Mouse (Mus musculus) kidney, postnatal 10 days (tissue): ENCODE results near the gene Efcab10.

Experiments used
- DNase-seq: peaks from one replicate; pipeline ENCODE4 v3.0.0; 2021; ENCODE audit warnings: mixed read lengths

Efcab10 gene

DNA sequence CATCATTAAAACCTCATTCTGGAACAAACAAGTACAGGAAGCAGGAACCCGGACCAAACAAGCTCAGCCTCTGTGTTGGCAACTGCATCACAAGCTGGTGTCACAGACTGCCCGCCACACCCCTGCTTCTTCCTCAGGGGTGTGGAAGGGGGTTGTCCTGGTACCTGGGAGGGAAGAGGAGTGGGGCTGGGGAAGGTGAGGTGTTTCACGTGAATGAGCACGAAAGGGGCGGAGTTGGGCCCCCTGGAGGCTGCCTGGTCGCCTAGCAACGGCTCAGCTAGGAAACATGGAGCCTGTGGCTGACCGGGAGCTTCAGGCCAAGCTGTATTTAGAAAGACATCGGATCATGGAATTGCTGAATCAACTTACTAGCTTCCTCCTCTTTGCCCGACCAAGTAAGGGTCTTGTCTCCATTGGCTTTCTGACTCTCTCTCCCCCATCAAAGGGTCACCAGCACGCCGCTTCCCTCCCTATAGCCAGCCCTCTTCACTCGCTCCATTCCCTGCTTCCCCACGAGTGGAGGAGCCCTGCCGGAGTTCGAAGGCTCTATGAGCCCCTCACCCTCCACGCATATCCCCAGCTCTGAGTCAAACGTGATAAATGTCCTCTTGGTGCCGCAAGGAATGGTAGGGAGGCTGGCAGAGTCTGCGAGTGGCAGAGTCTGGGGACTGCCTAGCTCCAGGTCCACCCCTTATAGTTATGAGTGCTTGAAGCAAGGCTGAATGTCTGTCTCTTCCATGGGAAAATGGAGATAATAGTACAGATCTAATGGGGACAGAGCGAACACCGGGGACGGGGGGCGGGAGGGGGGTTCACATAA, at the start of gene Efcab10:
TSS of gene Efcab10 (plus strand) at position 51 of the 820 bp plus-strand sequence.
- DNase-seq: peak; percentile 56

DNA sequence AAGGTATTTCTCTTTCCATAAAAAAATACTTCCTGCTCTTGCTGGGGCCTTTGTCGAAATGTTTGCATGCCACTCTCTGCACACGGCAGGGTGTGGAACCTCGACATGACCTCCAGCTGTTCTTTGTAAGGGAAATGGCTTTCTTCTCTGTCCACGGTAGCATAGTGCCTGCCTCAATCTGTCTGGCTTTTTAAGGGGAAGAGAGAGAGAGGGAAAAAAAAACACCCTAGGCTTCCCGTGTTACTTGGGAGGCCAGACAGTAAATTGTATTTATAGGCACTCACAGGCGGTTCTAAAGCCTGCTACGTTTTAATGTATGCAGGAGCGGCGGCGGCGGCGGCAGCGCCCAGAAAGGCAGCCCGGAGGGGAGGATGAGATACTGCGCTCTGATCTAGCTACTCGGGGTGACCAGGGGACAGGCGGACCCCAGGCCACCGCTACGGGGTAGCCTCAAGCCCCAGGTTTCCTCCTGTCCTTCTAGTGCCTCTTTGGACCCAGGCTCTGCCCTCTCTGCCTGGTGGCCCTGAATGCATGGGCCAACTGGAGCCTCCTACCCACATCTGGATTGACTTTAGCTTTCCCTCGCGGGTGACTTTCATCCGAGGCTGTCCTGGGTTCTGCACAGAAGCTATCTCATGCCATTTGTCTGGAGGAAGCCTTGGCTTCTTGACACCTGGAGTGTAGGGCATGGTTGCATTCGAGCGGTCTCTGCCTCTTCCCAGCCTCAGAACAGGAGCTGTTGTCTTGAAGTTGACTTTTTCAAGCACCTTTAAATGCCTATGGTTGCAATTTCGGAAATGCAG, 49.5 kb upstream of the Efcab10 start:
- DNase-seq: no peak

DNA sequence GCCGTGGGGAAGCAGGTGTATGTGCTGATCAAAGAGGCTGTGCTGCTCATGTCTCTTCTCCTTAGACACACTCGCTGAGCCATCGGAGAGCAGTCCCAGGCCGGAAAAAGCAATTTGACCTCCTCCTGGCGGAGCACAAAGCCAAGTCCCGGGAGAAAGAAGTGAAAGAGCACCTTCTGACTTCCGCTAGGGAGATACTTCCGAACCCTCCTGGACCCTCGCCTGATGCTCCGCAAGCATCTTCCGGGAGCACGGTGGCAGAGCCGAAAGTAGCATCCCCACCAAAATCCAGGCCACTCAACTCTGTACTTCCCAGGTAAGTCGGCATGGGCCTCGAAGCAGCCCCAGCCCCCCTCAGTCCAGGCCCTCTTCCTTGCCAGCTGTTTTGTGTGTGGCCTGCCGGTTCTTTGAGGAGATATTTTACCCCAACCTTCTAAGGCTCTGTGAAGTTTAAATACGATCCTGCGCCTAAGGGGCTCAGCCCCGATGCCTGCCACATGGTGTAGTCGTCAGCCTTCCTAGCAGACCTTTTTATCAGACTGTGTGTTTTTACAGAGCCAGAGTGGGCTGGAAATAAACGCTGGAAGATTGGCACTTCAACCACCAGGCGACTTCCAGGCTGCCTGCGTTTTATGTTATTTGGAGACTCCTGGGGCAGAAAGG, 48.8 kb upstream of the Efcab10 start:
- no peak for DNase-seq

DNA sequence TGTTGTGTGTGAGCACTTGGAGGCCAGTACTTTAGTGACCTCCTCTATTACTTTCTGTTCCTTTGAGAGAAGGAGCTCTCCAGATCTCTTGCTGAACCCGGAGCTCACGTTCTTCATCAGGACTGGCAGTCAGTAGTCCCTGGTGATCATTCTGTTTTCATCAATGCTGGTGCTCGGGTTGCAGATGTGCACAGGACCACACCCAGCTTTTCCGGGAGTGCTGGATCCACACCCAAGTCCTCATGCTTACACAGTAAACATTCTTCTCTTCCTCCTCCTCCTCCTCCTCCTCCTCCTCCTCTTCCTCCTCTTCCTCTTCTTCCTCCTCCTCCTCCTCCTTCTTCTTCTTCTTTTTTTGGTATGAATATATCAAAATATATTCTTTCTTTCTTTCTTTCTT, 42.0 kb upstream of the Efcab10 start:
- DNase-seq: no peak

DNA sequence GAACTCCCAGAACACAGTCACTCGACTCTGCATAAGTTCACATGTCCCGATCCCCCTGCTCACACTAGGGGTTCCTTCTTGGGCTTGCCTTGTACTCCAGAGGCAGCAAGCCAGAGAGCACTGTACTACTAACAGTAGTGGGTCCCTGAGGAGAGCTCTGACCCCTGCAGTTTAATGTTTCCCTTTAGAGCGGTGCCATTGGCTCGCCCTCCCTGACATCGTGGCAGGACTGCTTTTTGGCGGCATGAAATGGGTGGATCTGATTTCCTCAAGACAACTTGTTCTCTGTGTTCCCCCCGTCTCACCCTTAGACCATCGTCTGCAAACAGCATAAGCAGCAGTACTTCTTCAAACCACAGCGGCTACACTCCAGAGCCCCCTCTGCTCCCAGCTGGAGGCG, 36.3 kb upstream of the Efcab10 start:
- no peak for DNase-seq

DNA sequence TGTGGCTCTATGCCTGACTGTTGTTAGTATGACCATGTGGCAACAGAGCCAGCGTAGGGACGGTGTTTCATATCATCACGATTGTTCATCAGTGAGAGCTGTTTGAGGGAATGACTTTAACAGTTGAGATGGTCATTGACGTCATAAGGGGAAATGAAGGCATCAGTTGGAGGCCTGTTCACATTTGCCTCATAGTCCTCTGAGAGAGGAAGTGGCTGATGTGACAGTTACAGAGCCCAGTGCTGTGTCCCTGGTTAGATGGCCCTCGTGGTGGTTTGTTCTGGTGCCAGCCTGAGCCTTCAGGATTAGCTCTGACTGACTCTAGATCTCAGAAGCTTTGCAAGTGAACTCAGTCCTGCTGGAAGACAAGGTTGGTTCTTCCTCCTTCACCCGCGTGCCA, 35.4 kb upstream of the Efcab10 start:
- no peak for DNase-seq

DNA sequence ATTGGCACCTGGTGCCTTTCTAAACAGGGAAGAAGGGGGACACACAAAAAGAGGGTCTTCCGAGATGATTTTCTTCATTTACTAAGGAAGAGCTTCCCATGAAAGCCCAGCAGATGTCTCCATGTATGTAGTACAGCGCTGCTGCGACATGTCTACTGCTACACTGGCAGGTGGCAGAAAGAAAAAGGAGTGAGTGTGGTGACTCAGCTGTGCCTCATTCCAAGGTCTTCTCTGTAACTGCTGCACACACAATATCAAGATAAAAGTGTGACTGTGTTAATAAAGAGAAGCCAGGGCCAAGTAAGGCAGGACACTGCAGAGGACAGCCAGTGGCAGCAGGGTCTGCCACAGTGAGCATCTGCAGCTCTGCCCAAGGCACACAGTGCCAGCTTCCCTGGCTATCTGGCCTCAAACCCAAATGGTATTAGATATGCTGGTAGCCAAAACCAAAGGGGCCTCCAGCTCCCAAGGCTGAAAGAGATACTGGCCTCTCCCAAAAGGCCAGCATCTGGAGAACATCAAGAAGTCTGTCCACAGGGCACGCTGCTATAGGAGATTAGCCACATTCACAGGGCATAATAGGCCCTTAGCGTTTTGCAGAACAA, 34.7 kb upstream of the Efcab10 start:
- no peak for DNase-seq

DNA sequence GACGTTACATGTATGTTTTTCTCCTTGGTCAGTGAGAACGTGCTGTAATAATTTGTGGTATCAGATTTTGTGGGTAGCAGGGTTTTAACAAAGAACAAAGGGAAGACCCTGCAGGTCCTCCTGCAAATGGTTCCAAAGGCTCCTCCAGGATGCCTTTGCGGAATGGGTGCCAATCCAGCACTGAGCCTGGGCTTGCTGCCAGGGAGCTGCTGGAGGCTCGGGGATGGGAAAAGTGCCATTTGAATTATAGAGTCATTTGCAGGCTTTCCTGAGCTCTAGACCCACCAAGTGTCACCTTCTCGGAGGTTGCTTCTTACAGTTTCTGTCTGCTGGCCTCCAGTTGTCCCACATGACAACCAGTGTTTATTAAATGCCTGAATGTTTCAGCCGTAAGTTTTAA, 33.9 kb upstream of the Efcab10 start:
- peak; percentile 71 for DNase-seq

DNA sequence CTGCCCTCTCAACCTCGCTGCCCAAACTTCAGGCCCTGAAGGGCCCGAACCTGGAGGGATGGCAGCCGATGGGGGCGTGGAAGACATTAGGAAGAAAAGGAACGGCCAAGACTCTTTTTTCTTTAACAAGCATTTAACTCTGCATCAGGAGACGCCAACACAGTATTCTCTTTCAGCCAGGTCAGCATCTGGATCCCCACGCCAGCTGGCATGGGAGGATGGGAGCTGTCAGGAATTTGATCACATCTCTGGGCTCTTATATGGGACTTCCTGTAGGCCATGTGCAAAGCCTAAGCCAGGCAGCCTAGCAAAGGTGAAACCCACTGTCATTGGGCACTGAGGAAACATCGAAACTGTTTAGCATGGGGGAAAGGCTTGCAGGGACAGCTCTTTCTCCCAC, 30.1 kb upstream of the Efcab10 start:
- DNase-seq: no peak

DNA sequence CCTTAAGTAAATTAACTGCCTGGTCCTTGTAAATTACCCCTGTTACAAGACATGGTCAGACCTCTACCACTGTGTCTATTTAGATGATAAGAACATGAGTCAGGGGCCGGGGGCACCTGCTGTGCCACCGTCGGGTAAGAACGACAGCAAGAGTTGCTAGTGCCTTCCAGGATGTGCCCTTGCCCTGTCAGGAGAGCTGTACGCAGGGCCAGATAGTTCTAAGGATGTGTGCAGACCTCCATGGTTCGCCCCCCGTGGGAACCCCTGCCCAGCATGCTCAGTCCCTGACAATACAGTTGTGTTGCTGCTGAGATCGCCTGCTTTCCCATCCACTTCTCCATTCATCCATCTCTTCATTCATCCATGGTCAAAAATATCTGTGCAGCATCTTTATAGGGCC, 29.5 kb upstream of the Efcab10 start:
- DNase-seq: no peak

DNA sequence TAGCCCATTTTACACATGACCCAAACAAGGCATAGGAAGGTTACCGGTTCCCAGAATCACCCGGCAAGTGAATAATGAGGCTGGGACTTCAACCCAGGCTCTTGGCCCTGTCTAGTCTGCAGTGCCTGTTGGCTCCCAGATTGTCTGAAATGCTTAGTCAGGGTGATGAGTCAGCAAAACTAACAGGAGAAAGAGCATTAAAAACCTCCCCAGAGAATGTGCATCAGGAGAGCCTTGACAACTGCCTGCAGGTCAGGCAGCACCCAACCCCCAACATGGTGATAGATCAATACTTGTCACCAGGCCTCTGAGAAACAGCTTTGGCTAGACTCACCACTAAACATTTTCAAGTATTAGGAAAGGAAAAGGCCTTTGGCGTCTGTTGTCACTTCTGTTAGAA, 25.1 kb upstream of the Efcab10 start:
- DNase-seq: no peak

DNA sequence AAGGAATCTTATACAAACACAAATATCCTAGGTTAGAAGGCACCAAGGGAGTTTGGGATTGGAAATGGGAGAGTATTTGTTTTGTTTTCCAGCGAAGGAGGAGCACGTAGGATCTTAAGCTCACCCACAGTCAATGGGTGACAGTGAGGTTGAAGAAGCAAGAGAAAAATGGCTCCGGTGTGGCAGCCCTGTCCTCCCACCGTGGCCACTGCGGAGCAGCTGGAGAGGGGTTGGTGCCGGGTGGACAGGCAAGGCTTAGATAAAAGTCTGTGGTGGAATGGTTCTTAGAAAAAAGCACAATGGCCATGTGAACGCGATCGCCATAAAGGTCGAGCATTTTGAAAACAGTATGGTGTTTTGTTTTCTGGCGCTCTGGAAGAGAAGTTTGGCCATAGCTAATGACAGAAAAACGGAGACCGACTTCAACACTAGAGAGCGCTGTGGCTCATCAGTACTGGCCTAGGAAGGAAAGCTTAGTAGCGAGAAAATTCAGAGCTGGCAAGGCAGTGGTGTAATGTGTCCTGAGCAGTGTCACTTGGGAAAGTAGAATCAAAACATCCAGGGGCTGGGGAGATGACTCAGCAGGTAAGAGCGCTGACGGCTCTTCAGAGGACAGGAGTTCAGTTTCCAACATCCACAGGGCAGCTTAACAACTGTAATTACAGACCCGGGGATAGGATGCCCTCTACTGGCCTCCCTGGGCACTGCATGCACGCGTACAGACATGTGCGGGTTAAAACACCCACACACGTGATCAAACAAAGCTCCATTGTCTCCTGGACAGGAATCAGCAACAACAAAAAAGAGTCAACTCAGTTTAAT, 14.8 kb upstream of the Efcab10 start:
- peak; percentile 79 for DNase-seq

DNA sequence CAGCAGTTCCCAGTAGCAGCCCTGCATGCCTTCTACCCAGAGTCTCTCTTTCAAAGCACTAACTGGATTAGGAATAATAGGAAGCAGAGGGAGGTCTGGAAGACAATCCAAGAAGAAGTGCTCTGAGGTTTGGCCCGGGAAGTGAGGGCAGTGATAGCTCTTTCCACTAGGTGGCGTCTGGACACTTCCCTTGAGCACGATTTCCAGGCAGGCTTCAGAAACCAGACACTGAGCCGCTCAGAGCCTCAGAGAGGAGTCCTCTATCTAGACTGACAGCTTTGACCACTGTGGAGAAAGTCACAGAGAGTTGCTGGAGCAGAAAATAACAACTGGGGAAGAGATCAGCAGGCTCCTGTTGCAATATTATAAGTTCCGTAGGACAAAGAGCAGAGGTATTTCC, 5.8 kb upstream of the Efcab10 start:
- peak; percentile 81 for DNase-seq

DNA sequence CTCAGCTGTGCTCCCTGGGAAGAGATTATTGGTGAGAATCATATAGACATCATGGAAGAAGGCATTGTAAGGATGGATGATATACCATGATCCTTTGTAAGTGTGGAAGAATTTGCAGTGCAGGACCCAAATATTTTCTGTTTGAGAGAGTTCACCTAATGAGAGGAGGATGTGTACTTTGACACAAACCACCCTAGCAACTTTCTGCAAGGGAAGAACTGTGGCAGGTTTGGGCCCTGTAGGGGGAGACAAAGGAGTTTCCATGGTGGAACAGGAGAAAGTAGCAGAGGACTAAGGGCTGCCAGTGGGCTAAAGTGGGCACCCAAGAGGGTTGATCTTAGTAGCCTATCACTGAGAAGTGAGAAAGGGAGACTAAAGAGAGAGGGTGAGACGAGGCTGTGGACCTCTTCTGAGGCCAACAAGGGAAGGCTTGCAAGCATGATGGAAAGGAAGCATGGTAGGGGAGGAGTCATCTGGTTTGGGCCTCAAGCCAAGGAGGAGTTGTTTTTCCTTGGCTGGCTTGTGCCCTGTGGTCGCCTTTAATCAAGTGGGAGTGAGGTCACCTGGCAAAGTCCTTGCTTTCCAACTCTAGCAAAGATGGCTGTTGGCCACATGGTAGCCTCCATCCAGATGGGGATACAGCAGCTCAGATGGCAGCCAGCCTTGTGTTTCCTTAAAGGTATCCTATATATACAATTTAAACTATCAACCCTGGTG, 3.7 kb upstream of the Efcab10 start:
- no peak for DNase-seq

DNA sequence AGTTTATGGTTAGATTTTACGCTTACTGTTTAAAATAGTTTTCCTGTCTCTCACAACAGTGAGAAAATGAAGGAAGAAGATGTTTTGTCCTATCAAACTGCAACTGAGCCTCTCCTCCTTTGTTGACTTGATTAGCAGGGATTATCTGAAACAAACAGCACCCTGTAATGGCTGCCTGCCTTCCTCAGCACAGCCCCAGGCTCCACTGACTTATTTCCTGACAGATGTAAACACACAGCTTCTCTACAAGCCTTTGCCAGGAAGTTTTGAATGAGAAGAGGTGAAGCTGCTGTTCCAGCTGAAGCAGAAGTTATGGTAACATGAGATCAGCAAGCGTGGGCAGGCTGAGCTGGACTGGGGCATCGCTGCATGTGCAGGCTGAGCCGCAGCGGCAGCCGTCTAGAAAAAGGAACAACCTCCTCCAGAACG, 8.6 kb downstream of the Efcab10 start:
- DNase-seq: no peak

DNA sequence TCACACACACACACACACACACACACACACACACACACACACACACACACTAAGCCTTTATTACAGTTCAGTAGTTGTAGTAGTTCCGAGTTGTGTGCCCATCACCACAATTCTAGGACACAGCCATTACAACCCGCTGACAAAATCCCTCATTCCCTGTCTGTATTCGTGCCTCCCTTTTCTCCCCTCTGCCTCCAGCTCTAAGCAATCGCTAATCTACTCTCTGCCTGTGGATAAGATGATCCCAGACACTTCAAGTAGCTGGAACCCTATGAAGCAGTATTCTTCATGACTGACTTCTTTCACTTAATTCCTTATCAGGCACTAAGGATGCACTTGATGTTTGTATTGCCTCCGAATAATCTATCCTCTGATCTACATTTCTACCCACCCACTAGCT, 10.3 kb downstream of the Efcab10 start:
- DNase-seq: no peak

DNA sequence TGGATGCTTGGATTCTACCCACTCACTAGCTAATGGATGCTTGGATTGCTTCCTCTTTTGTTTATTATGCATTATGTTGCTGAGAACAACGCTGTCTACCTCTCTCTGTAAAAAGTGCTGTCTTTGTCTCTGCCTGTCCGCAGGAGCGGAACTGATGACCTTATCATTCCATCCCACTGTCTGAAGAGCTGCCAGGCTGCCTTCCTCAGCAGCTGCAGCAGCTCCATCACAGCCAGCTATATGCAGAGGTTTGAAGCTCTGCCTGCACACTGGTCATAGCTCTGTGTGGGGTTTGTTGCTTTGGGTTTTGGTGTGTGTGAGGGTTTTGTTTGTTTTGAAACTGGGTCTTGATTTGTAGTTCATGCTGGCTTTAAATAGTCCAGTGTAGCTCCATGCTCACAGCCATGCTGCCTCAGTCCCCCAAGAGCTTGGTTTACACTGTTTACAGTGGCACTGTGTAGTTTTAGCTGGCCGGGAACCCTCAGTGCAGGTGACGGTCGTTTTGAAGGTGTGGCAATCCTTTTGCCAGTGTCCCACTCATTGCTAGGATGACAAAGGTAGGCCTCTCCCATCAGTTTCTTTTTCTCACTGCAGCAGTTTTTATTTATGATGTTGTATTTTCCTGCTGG, 10.9 kb downstream of the Efcab10 start:
- no peak for DNase-seq

DNA sequence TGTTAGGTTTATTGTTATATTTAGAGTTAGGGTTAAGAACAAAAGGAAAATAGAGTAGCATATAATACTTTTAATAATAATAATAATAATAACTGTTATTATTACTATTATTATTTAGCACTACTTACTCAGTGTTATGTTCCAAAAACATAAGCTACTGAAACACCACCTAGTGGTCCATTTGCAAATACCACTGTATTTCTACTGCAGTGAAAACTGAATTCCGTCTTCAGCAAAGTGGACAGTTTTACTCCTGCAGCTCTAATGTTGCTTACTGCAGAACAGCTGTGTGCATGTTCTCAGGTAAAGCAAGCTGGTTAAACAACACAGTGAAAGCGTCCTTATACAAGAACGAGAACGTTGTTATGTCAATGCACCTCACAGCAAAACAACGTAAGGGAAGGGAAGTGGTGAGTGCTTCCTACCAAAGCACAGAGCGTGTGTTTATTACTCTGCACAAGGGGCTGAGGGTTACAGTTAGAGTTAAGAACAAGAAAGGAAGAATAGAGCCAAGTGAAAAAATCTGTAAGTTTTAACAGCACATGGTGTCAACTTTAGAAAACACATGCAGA, 17.0 kb downstream of the Efcab10 start:
- DNase-seq: no peak

DNA sequence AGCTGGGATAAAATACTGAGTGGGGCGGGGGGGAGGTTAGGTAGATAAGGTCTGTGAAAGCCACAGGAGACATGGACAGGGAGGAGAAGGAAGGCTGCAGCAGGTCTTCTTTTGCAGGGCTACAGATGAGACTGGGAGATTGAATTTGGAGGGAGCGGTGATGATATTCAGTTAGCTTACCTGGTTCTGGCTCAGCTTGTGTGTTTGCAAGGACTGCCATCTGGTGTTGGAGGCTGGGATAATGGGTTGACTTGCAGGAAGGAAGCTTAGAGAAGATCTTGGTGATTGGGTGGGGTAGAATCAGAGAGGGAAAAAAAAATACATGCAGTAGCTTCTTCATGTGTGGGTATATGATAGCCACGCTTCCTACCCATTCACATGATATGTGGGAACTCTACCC, 29.7 kb downstream of the Efcab10 start:
- DNase-seq: peak; percentile 66

DNA sequence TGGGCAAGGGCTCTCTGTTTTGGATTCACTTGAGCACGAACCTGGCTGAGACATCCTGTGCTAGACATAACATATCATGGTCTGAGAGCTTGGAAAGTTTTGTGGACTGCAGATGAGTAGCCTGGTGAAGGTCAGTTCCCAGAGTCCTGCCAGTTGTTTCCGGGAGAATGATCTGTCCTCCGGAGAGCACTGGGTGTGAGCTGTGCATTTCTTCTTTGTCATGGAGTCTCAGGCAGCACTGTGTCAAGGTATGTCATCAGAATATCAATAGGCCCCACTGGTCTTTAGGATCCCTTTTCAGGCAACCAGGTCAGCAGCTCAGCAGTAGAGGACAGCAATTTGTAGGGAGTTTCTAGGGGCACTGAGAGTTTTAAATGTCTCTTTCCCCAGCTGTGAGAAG, 32.6 kb downstream of the Efcab10 start:
- no peak for DNase-seq

DNA sequence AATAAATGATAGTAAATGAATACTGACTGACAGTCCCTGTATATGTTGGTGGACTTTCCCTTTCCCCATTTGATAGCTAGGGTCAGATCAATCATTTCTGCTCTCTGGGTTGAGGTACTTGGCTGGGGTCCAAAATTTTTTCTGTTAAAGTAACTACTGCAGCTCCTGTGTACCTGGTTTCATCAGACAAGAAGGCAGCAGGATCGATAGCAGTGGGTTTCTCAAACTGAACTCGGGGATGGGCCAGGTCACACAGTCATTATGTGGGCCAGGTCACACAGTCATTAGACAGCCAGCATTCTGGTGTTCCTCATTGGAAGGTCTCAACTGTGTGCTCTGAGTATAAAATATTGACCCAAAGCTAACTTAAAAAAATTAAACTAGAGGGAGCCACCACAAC, 33.1 kb downstream of the Efcab10 start:
- no peak for DNase-seq
